Mouse (Mus musculus): Measurements from ENCODE around the gene Dtnb.
A peak's percentile ranks its signal among the peaks of the same experiment; 100 is the strongest.
"Not testable (repeated sequence)": the region's sequence is repeated elsewhere in the genome, so short reads cannot be mapped to it uniquely, and the experiment has no call there.

Gene Dtnb

DNA sequence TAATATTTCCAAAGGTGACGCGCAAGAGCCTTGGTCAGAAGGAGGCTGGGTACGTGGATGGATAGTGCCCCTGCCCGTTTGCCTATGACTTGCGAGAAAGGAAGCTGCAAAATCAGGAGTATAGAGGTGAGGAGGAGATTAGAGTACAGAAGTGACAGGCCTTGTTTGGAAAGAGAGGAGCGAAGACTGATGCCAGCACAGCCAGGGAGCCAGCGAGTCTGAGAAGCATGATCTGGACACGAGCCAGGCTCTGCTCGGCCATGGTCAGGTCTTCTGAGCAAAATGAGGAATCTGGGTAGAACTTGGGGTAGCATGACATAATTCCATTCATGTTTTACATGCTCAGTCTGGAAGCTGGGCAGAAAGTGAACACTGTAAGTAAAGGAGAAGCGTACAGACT is 85.6 kb downstream of the Dtnb start:
- DNase-seq (ENCODE audit: extremely low read depth, low read depth, low spot score) = no peak

DNA sequence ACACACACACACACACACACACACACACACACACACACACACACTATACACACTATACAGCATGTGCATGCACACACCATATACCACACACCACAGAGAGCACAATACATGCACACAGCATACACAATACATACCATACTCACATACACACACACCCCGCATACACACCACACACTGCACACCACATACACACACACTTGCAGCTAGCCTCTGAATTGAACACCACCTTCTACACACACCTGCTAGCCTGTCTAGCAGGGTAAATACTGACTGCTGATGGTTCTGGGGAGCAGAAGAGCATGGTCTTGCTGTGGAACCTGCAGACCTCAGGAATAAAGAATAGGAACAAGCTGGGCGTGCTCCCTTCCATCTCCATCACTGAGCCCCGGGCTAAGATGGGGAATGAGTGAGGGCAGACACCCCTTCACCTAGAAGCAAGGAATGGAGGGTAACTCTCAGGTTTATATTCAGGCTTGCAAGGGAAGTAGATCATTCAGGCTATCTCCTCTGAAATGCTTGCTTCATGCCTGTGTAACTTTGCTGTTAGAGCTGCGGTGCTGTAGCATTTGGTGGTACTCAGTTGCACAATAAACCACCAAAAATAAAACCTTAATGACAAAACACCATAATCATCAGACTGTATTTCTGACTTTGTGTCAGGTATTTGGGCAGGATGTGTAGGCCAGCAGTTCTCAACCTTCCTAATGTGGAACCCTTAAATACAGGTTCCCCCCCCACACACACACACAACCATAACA is 87.6 kb downstream of the Dtnb start:
- DNase-seq (ENCODE audit: extremely low read depth, low read depth, low spot score) = no peak

DNA sequence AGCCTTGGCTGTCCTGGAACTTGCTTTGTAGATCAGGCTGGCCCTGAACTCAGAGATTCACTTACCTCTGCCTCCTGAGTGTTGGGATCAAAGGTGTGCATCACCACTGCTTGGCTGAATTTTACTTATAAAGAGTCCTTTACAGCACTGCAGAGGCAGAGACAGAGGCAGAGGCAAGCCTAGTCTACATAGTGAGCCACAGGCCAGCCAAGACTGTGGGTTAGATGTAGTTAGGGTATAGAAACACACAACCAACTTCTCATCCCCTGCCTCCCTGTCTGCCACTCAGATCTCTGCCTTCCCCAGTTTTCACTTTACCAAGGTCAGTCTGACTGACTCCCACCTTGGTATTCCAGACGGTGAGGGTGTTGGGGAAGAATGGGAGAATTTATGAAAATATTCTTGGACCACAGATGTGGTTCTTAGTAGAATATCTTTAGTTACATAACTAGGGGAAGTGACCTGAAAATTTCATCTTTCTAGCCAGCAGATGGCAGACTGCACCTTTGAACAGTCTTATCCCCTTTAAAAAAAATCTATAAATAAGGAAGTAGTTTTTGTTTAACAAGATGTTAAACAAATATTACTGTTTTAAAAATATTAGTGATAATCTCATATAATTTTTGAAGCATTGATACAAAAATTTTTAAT is 88.9 kb downstream of the Dtnb start:
- DNase-seq (ENCODE audit: extremely low read depth, low read depth, low spot score) = no peak

GRCm38 (mm10) chr12:3662660-3663059 is 90.5 kb downstream of the Dtnb start:
- DNase-seq (ENCODE audit: extremely low read depth, low read depth, low spot score) = no peak

GRCm38 (mm10) chr12:3663386-3663785 is 91.2 kb downstream of the Dtnb start:
- no peak for DNase-seq (ENCODE audit: extremely low read depth, low read depth, low spot score)

GRCm38 (mm10) chr12:3669971-3670381 is 97.8 kb downstream of the Dtnb start:
- DNase-seq (ENCODE audit: extremely low read depth, low read depth, low spot score) = no peak

- DNase-seq (ENCODE audit: extremely low read depth, low read depth, low spot score) = no peak
Observed at GRCm38 (mm10) chr12:3671117-3671516, 98.9 kb downstream of the Dtnb start.

GRCm38 (mm10) chr12:3672786-3673185 is 100.6 kb downstream of the Dtnb start:
- DNase-seq (ENCODE audit: extremely low read depth, low read depth, low spot score) = peak; percentile 34

GRCm38 (mm10) chr12:3673886-3674285 is 101.7 kb downstream of the Dtnb start:
- no peak for DNase-seq (ENCODE audit: extremely low read depth, low read depth, low spot score)

- DNase-seq (ENCODE audit: extremely low read depth, low read depth, low spot score) = peak; percentile 42
Observed at GRCm38 (mm10) chr12:3674913-3675312, 102.7 kb downstream of the Dtnb start.

DNA sequence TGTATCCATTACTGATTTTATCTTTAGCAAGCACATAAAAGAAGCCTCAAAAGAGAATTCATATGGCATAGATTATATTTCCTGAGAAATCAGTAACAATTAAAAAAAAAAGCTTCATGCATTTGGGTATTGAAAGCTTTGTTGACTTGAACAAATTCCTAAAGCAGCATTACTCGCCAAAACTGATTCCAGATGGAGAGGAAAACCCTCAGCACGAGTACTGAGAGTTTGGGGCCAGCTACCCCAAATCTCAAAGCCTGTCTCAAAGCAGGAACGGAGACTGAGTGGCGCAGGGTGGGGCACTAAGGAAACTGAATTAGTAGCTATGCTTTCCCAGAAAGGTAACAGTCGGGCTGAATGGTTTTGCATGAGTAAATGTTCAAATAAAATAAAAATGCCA is 108.5 kb downstream of the Dtnb start:
- DNase-seq (ENCODE audit: extremely low read depth, low read depth, low spot score) = no peak

GRCm38 (mm10) chr12:3683041-3683440 is 110.9 kb downstream of the Dtnb start:
- DNase-seq (ENCODE audit: extremely low read depth, low read depth, low spot score) = no peak

DNA sequence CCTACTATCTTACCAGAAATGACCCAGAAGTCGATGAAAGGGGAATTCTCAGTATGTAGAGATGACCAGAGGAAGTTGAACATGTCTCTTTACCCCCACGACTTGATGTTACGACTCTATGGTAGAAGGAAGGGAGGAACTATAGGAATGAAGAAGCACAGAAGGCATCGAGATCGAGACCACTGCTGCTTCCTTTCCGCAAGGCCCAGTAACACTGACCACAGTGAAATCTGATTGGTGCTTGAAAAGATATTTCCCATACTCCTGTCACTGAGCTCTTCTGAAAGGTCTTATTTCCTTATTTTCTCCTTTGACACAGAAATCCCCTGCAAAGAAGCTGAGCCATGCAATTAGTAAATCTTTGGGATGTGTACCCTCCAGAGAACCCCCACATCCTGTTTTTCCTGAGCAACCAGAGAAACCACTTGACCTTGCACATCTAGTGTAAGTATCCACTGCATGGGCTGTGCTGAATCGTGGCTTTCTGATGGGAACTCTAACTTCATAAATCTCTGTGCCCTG is 114.3 kb downstream of the Dtnb start:
- DNase-seq (ENCODE audit: extremely low read depth, low read depth, low spot score) = no peak

- DNase-seq (ENCODE audit: extremely low read depth, low read depth, low spot score) = not testable (repeated sequence)
Observed at GRCm38 (mm10) chr12:3690926-3691529, 118.8 kb downstream of the Dtnb start.

DNA sequence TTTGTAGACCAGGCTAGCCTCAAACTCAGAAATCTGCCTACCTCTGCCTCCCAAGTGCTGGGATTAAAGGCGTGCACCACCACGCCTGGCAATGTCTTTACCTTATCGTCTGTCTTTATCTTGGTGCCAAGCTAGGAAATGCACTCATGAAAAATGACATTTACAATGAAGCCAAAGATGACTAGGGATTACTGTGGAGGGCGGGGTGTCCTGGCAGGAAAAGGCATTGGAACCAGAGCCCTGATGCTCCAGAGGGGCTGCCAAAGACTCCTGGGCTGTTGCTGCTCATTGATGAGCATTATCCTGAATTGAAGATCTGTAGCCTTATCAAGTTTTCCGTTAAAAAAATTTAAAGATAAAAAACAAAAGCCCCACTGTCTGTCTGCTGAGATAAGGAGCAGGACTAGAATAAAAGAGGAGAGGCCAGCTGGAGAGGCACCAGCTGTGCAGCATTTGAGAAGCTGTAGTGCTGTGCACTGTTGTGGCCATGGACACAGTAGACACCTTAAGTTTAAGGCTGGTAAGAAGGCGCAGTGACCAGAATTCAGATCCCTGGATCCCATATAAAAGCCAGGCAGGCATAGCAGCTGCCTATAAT is 120.7 kb downstream of the Dtnb start:
- no peak for DNase-seq (ENCODE audit: extremely low read depth, low read depth, low spot score)

DNA sequence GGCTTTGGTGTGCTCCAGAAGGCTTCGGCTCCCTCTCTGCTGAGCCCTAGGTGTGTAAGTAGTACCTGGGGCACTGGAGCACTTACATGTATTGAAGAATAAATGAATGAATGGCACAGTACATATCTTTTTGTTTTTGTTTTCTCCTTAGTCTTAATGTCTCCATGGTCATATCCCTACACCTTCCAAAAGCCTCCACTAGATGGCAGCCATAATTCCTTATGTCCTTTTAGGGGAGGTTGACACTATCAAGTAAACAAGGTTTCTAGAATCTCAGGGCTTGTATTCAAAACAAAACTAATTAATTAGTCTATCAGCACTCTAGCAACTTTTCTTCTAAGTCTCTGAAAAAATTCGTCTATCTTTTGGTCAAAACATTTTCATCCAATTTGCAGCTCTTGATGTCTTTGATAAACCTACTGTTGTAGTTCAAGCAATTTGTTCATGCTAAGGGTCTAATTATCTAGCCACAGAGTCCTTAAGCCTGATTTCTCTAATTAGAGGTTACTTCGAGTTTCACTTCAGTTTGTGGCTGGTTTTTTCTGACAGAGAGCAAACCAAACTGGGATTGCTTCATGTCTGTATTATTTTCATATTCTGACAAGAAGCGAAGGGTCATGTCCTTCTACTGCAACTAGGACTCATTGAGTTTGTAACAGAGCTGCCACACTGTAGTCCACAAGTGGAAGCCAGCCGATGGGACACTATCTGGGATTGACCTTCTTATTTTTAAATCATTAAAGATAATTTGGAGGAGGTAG is 123.7 kb downstream of the Dtnb start:
- no peak for DNase-seq (ENCODE audit: extremely low read depth, low read depth, low spot score)

- DNase-seq (ENCODE audit: extremely low read depth, low read depth, low spot score) = no peak
Observed at GRCm38 (mm10) chr12:3700503-3700902, 128.3 kb downstream of the Dtnb start.

DNA sequence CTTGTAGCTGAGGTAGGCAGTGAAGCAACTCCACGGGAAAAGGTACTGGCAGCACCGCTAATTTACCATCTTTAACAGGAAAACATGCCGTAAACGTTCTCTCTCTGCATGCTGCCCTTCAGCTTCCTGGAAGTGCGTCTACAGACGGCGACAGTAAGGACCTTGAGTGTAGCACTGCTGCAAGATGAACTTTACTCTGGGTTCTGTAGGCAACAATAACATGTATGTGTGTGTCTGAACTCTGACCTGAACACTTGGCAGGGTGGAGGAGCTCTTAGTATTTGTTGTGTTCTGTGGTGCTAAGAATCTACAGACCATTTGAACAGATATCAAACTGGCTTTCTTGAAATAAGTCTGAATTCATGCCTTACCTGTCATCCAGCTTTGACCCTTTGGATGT is 130.7 kb downstream of the Dtnb start:
- DNase-seq (ENCODE audit: extremely low read depth, low read depth, low spot score) = no peak

GRCm38 (mm10) chr12:3719151-3719721 is 147.1 kb downstream of the Dtnb start:
- peak; percentile 23 for DNase-seq (ENCODE audit: extremely low read depth, low read depth, low spot score)

GRCm38 (mm10) chr12:3720527-3720926 is 148.3 kb downstream of the Dtnb start:
- DNase-seq (ENCODE audit: extremely low read depth, low read depth, low spot score) = no peak
